Mouse (Mus musculus): ENCODE measurements around the gene Rps6kb2.

DNA sequence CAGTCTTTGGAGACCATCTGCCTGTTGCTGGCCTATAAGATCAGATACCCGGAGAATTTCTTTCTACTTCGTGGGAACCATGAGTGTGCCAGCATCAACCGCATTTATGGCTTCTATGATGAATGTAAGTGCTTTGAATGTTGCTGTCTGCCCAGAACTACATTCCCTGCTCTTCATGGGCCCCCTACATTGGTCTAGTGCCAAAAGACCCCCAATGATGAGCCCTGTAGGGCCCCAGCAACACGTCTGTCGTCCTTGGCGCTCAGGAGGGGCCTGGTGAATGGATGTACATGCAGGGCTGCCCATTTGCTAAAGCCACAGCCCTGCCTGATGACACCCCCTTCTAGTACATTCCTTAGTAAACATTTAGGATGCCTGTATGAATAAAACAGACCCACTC lies 30.0 kb upstream of the Rps6kb2 start:
- TF ChIP-seq GATA1 (IDR thresholded peaks at IDR 0.05; ENCODE audit: borderline replicate concordance, low read length) (no peak), CTCF (IDR thresholded peaks at IDR 0.05; ENCODE audit: low read depth, low read length) (no peak), TAL1 (conservative IDR thresholded peaks at IDR 0.05; ENCODE audit: low read depth, low read length) (no peak)
